Mouse (Mus musculus): ENCODE data around the gene Actl6b.

The Actl6b gene

GRCm38 (mm10) chr5:137529221-137529995 lies 23.9 kb upstream of the Actl6b start:
- no peak for DNase-seq

DNA sequence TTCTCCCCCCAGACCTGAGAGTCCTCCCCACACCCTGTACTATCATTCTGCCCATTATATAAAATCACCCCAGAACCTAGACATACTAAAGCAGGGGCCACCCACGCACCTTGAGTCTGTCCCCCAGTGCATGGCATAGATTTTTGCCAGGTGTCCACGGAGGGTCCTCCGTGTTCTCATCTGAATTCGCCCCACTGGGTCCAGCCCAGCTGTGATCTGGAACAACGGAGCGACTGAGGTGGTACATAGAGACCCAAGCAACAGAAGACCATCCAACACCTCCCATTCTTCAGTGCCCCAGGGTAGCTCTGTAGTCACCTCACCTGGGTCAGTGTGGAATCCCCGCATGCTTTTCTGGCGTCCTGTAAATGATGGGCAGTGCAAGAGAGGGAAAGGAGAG lies 23.2 kb upstream of the Actl6b start:
- no peak for DNase-seq

DNA sequence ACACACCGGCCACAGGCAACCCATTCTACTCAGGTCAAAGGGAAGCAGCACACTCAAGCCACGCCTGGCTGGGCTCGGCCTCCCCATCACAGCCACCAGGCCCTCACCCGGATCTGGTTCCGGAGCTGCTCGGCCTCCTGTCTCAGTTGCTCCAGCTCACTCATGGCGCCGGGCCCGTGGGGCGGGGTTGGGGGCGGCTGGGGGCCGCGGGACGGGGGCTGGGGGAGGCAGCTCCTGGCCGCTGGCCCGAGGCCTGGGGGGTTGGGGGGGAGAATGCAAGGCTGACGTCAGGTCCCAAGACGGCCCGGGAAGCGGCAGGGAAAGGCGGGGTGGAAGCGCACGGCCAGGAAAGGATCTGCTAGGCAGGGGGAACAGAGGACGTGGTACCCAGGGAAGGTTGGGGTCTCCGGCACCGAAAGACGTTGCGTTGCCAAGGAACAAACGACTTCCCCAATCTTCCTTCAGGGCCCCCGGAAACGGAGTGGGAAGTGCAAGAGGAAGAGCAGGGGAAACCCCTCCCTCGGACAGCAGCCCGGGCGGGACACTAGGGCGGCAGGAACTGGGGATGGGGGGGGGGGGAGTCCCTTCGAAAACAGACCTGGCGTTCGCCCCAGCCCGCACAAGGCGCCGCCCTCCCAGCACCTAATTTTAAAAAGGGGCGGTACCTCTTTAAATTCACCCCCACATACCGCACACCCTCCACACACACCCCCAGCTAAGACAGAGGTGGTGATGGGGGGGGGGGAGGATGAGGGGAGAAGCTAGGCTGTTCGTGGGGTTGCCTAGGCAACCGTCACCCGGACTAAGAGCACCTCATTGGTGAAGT lies 22.5 kb upstream of the Actl6b start:
- peak; percentile 67 to 73 for DNase-seq

DNA sequence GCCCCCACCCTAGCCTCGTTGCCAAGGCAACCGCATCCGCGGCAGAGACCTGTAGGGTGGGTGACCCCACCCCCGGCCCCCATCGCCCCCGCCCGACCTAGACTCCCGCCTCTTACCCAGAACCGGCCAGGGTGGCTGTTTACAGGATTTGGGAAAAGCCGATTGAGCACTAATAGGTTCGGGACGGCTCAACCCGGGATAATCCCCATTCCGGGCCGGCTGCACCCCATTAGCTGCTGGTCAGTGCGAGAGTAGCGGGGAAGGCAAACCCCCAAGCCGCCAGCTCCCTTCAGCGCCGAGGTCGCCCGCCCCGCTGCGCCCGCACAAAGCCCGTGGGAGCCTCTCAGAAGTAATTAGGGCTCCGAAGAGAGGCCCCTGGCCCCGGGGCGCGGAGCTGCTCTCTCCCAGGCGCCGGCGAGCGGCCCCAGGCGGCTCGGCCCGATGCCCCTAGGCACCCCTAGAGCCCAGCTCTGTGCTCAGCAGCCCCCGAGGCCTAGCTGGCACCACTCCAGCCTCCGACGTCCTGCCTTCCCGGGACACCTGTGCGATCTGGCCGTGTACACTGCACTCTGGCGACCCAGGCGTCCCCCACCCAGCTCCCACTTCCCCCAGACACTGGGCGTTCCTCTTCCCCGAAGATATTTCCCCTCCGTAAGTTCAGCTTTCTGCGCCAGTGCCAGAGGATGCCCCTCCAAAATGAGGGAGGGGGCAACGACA lies 21.7 kb upstream of the Actl6b start:
- DNase-seq: peak; percentile 54 to 57

DNA sequence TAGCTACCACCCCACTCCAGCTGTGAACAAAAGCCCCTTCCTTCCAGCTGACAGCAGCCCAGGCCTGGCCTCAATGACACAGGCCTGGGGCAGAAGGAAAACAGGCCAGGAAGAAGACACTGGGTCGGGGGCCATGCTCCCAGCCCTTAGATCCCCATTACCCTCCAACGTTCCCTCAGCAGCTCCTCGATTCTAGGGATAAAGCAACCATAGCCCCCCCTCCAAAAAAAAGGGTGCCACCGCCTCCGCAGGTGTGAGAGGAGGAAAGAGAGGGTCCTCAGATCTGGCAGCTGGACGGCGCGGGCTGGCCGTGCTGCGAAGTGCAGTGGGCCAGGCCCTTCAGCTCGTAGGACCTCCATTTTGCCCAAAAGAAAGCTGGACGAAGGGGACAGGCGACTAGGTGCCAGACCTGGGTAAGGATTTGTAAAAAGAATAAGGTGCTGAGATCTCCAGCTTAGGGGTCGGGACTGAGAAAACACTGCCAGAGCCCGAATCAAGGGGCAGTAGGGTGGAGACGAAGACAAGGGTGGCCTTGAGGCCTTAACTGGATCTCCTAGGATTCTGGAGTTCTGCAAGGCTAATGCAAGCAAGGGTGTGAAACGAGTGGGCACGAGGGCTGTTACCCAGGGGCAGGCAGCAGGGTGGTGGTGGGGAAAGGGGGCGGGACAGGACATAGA lies 21.0 kb upstream of the Actl6b start:
- peak; percentile 7 to 38 for DNase-seq

- DNase-seq: no peak
Measured at GRCm38 (mm10) chr5:137532808-137533116, 20.6 kb upstream of the Actl6b start.

DNA sequence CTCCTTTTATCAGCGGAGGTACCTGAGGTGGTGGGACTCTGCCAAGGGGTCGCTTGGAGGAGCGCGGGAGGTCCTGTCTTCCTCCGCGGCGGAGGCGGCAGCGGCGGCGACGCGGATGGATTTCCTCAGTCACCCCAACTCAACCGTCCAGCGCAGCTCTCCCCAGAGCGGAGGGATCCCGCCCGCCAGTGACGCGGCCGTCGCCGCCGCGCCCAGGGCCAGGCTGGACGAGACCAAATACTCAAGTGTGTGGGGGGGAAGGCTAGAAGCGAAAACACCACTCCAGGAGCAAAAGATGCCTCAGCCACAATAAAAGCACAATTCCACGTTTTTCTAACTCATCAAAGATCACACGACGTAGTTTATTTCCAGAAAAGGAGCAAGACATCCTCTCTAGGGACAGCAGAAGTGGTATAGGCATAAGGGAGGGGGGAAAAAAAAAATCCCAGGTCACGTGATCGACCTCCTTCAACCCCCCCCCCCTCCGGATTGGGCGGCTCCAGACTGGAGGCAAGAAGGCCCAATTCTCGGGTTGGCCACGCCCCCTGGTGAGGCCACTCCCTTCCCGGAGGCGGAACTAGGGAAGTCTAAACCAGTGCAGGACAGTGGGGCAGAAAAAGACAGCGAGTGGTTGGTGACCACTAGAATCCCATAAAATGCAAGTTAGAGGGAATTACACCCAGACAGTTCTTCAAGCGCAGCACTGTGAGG lies 20.0 kb upstream of the Actl6b start, which contains the start of the genes Epo and Gnb2:
Gene Epo (minus strand): TSS at position 126 of the 711 bp plus-strand sequence.
Gene Gnb2 (minus strand): TSS at position 394 of the 711 bp plus-strand sequence.
- peak; percentile 97 to 98 for DNase-seq

DNA sequence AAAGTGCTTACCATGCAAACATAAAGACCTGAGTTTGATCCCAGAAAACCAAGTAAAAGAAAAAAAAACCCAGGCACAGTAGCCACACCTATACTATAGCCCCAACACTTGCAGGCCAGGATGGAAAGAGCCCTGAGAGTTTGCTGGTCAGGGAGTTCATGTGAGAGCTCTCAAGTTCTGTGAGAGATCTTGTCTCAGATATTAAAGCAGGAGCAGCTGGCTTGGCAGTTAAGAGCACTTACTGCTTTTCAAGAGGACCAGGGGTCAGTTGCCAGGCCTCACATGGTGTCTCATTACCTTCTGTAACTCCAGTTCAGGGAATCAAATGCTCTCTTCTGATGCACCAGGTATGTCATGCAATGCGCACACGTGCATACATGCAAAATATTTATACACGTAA lies 18.6 kb upstream of the Actl6b start:
- DNase-seq: no peak

GRCm38 (mm10) chr5:137535318-137535717 lies 18.0 kb upstream of the Actl6b start:
- no peak for DNase-seq

DNA sequence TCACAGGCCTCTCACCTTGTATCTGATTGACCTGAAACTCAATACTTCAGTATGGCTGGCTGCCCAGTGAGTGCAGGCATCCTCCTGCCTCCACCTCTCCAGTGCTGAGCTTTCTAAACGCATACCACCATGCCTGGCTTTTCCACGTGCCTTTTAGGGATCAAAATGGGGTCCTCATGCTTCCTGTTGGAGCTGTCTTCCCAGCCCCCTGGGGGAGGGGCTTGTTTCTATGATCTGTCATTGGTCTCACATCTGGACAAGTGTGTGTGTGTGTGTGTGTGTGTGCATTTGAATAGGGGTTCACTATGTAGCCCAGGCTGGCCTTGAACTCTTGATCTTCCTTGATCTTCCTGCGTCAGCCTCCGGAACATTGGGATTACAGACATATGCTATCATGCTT lies 15.9 kb upstream of the Actl6b start:
- no peak for DNase-seq

DNA sequence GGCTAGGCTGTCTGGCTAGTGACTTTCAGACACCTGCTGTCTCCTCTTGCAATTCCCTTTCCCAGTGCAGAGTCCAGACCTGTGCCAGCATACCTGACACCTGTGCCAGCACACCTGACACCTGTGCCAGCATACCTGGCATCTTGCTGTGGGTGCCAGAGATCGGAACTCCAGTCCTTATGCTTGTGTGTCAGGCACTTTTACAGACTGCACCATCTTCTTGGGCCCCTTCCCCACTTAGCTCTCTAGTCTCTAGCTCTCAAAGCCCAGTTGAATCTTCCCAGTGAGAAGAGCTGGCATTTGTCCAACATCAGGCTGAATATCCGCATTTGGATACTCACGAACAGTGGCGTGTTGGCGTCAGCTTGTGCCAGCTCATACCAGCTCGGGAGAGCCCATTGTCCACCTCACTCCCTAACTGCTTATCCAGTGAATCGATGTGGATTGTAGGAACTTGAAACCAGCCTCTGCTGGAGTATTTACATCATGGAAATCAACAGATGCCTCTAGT lies 14.0 kb upstream of the Actl6b start:
- no peak for DNase-seq

GRCm38 (mm10) chr5:137540991-137541390 lies 12.3 kb upstream of the Actl6b start:
- DNase-seq: no peak

DNA sequence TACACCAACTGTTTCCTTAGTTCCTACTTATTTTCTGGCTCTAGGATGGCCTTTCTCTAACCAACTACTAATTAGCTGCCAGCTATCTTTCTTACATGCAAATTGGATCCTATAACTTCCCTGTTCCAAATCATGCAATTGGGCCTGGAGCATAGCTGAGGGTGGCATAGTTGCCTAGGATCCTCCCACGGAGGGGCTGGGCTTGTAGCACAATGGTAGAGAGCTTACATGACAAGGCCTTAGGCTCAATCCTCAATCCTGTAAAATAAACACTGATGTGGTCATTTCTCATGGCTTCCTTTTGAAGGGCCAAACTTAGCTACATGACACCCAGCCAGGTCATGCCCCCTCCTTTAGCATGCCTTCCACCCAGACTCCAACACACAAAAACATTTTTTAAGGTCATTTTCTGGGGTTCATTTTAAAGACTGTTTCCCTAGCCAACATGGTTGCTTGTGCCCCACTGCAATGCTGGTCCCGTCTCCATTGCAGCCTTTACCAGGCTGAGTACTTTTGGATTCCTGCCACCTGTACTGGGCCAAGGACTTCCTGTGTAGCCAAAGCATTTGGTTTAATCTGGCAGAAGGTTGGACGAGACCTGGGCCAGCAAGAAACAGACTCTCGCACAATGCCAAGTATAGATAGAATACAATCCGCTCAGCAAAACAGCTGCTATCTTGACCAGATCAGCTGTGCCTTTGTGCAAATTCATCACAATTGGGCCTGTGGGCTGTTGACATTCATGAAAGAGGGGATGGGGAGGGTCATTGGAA lies 11.4 kb upstream of the Actl6b start:
- DNase-seq: no peak

DNA sequence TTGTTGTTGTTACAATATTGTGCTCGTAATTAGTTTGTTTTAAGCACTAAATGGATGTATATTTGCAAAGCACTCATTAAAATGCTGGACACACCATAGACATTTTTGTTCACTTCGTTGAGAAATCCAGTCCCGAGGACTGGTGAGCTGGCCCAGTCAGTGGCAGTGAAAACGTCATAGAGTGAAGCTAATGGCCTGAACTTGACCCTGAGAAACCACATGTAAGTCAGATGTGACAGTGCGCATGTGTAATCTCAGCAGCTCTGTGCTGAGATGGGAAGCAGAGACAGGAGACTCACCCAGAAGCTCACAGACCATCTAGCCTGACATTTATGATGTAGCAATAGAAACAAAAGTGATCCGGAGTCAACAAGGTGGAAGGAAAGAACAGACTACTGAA lies 8.4 kb upstream of the Actl6b start:
- no peak for DNase-seq

- no peak for DNase-seq
Measured at GRCm38 (mm10) chr5:137545596-137545995, 7.7 kb upstream of the Actl6b start.

DNA sequence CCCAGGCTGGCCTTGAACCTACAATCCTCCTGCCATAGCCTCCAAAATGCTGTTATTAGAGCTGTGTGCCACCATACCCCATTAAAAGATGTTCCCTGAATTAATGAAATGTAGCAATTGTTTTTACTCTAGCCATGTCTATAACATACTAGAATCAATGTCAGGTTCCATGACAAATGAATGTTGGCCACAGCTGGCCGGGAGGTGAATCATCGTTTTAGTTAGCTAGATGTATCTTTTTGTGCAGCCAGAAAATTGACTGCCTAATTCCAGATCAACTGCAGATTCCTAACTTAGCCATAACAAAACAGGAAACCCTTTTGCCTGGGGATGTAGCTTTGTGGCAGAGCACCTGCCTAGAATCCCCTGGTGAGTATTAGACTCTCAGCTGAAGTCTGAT lies 3.5 kb upstream of the Actl6b start:
- no peak for DNase-seq

DNA sequence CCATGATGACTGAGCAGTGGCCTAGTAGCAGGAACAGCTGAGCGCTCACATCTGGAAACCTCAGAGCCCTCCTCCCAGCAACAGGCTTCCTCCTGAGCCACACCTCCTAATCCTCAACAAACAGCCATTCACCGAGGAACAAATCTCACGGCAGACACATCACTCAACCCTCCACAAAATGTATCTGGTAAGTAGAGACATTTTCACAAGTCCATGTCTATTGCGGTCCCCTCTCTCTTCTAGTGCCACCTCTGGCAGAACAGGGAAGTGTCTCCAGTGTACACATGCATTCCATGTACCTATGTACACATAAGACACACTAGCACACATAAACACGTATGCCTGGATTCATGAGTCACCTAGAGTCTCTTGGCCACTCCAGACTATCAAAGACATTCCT lies 2.2 kb upstream of the Actl6b start:
- DNase-seq: no peak

GRCm38 (mm10) chr5:137553000-137553399 lies 317 bp upstream of the Actl6b start:
- DNase-seq: no peak

- DNase-seq: no peak
Measured at GRCm38 (mm10) chr5:137553898-137554297, 581 bp downstream of the Actl6b start.

- DNase-seq: no peak
Measured at GRCm38 (mm10) chr5:137561556-137561955, 8.2 kb downstream of the Actl6b start.

- DNase-seq: no peak
Measured at GRCm38 (mm10) chr5:137562965-137563364, 9.6 kb downstream of the Actl6b start.
